Mouse (Mus musculus): ENCODE results near the gene Agbl1.

DNA sequence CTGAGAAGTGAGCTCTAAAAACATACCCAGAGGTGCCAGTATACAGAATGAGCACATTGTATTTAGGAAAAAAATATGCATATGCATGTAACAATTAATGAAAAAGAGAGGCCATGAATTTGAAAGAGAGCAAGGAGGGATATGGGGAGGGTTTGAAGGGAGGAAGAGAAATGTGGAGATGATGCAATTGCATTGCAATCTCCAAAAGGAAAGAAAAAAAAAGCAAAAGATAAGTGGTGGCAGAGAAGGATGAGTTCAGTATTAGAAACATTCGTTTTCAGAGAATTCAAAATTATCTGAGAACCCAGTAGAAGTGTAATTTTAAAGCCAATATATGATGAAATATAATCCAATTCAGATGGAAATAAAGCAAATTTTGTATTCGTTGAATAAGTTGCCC lies 236.7 kb downstream of the Agbl1 start:
- no peak for TF ChIP-seq MYC (IDR thresholded peaks at IDR 0.05; ENCODE audit: low read depth, low read length)
- TF ChIP-seq GABPA (IDR thresholded peaks at IDR 0.05; ENCODE audit: insufficient replicate concordance, low read depth, low read length), result no peak
- TF ChIP-seq MAX (IDR thresholded peaks at IDR 0.05; ENCODE audit: low read length), result no peak

All from CH12.LX (cell line).